Mouse (Mus musculus) bone marrow macrophage, adult 2 months (primary cell): ENCODE data around the gene Hnrnpr.

Source experiments
- CTCF ChIP-seq: IDR thresholded peaks from 2 replicates; pipeline ENCODE4 v1.5.1; 2012; ENCODE audit warnings: low read depth, mild to moderate bottlenecking, low read length, moderate library complexity
- POLR2A ChIP-seq: IDR thresholded peaks from 2 replicates; pipeline ENCODE4 v1.6.1; 2012; ENCODE audit warnings: mild to moderate bottlenecking, low read depth, low read length, borderline replicate concordance

DNA sequence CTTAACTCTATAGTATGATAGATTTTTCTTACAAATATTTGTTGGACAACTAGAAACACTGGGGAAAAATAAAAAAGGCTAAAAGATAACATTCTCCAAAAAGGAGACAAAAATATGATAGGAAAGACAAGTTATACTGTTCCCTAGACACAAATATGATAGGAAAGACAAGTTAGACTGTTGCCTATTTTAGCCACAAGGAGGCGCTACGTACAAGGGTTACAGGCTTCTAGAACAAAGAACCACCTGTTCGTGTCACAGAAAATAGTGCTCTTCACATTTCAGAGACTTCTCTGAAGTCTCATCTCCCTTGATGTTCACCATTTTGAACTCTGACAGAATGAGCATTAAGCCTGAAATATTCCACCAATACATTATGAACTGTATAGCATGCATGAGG is 59.0 kb downstream of the Hnrnpr start:
- TF ChIP-seq CTCF (no peak), POLR2A (no peak)
